Mouse (Mus musculus): ENCODE measurements around the gene Nlrp6. TPM values are rescaled to one million over a fixed set of nuclear protein-coding genes. Genes with fewer than 3 reads are reported as not detected.
"Not testable (repeated sequence)": the region's sequence is repeated elsewhere in the genome, so short reads cannot be mapped to it uniquely, and the experiment has no call there.

The Nlrp6 gene
- 93.6 and 138 TPM in 2 replicates for polyA plus RNA-seq (2012; rRNA removed)

GRCm38 (mm10) chr7:140920418-140921029 is at the start of gene Nlrp6:
TSS of gene Nlrp6 (plus strand) at chr7:140920902.
- 28% methylated on average over 8 of the region's 8 CpGs for WGBS

DNA sequence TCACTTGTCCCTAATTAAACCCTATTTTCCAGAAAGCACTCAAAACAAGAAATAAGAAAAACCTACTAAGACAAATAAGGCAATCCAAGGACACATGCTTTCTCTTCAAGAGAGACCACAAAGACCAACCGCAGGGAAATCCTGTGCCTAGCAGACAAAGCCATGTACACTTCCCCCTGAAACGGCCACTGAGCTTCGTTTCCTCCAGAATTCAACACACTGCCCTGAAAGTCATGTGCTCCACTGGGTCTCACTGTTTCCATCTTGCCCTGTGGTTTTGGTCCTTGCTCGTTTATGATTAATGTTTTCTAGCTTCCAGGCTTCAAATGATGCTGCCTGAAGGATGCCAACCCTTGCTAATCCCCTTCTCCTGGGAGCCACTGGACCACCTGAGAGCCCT is 46.5 kb upstream of the Nlrp6 start:
- 87% methylated on average over 4 of the region's 4 CpGs for WGBS
- no peak for DNase-seq (ENCODE audit: low read depth, low spot score)

More at GRCm38 (mm10) chr7:140920418-140921029, at the start of gene Nlrp6:
- DNase-seq (ENCODE audit: low read depth, low spot score): no peak

- DNase-seq (ENCODE audit: low read depth, low spot score): no peak
- WGBS: 84% methylated on average over 6 of the region's 6 CpGs
These were observed 43.3 kb upstream of the Nlrp6 start for GRCm38 (mm10) chr7:140877364-140877763.

- no peak for DNase-seq (ENCODE audit: low read depth, low spot score)
- WGBS: 83% methylated on average over 7 of the region's 7 CpGs
These were observed 41.3 kb upstream of the Nlrp6 start for GRCm38 (mm10) chr7:140879355-140879754.

DNA sequence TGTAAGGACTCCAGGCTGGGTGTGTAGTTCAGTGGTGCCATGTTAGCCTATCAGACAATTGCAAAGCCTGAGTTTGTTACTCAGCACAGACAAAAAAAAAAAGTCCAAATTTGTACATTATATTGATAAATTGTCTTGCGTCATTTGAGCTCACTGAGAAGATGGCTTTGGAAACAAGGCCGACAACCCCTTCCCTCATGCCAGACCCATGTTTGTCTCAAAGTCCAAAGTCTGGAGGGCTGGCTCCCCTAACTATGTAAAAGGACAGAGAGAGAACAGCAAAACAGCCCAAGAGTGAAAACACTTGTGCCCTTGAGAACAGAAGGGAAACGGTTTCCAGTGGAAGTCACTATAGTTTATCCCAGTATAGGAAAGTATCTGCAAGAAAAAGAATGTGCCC is 40.3 kb upstream of the Nlrp6 start:
- no peak for DNase-seq (ENCODE audit: low read depth, low spot score)
- 58% methylated on average over 3 of the region's 3 CpGs for WGBS

DNA sequence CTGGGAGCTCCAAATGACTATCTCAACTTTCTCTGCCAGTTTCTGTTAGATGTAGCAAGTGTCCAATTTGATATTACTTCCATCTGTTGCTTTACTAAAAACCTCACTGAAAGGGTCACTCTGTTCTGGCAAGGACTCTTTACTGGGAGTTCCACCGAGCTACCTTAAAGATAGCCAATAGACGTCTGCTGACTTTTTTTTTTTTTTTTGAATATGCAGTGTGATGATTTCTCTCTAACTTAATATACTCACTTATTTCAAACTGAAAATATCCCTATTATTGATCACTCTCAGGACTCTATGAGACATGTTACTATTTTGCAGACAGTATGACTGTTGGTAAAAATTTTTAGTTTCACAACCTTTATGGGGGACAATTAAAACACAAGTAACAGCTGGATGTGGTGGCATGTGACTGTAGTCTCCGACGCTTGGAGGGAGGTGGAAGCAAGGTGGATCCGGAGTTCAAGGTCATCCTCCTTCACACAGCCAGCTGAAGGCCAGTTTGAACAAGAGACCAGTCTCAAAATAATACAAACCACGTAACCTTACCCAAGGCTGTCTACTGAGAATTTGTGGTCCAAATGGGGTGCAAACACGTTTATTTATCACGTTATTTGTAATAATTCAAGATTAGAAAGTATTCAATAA is 39.7 kb upstream of the Nlrp6 start:
- WGBS: 4% methylated on average over 8 of the region's 8 CpGs
- no peak for DNase-seq (ENCODE audit: low read depth, low spot score)

GRCm38 (mm10) chr7:140881696-140882468 is 38.8 kb upstream of the Nlrp6 start, which contains the start of the genes Psmd13 and Sirt3:
TSS of gene Psmd13 (plus strand) at chr7:140881968.
TSS of gene Sirt3 (minus strand) at chr7:140882309.
- DNase-seq (ENCODE audit: low read depth, low spot score): peak; percentile 84
- under 1% methylated on average over 59 of the region's 59 CpGs for WGBS

DNA sequence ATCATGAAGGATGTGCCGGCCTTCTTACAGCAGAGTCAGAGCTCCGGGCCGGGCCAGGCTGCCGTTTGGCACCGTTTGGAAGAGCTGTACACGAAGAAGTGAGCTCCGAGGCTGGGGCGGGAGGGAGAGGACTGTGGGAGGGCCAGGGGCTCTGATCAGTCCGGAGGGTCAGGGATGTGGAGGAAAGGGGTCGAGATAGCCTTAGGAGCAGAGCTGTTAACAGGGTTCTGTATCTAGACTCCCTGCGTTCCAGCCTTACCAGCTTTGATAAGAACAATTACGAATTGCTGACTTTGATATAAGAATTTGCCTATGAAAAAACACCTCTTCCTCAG is 38.3 kb upstream of the Nlrp6 start:
- no peak for DNase-seq (ENCODE audit: low read depth, low spot score)
- under 1% methylated on average over 12 of the region's 12 CpGs for WGBS

DNA sequence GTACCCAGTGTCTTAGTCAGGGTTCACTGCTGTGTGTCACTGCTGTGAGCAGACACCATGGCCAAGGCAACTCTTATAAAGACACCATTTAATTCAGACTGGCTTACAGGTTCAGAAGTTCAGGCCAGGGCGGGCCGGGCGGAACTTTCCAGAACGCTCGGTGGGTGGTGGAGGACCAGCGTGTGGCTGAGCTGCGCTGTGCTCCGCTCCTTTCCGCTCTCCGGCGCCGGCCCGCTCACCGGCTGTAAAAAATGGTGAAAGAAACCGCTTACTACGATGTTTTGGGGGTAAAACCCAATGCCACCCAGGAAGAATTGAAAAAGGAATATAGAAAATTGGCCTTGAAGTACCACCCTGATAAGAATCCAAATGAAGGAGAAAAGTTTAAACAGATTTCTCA is 30.1 kb upstream of the Nlrp6 start:
- not testable (repeated sequence) for DNase-seq (ENCODE audit: low read depth, low spot score)
- 95% methylated on average over 16 of the region's 16 CpGs for WGBS

DNA sequence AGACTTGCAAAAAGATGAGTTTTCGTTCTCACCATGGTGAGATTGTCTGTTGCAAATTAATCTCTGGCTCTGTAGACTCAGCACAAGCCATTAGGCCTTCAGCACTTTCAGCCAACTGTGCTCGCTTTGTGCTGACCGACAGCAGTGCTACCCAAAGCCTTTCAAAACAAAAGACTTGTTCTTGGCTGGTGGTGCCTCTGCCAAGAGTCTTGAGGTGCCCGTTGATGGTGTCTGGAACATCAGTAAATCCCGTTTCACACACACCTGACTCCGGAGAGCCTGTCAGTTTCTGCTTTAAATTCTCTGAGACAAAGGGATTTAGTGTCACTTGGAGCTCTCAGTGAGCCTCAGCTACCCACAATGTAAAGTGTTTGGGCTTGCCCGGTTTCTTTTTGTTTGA is 26.7 kb upstream of the Nlrp6 start:
- DNase-seq (ENCODE audit: low read depth, low spot score): no peak
- 94% methylated on average over 7 of the region's 7 CpGs for WGBS

GRCm38 (mm10) chr7:140894611-140895010 is 26.1 kb upstream of the Nlrp6 start:
- no peak for DNase-seq (ENCODE audit: low read depth, low spot score)
- 87% methylated on average over 3 of the region's 3 CpGs for WGBS

DNA sequence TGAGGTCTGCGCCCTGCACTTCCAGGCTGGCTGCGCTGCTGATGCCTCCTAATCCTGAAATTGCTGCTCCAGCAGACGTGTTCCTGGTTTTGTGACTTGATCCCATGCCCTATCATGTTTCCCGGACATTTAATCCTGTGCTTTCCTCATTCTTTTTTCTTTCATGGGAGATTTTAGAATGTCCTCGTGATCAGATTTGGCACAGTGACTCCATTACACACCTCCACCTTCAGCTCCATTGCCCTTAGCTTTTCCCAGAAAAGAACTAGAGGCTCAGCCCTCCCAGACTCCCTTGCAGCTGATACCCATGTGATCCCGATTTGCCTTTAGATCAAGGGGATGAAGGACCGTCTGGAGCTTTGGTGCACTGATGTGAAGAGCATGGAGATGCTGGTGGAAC is 22.8 kb upstream of the Nlrp6 start:
- WGBS: 89% methylated on average over 7 of the region's 7 CpGs
- DNase-seq (ENCODE audit: low read depth, low spot score): no peak

- no peak for DNase-seq (ENCODE audit: low read depth, low spot score)
- 66% methylated on average over 3 of the region's 3 CpGs for WGBS
These were observed 21.6 kb upstream of the Nlrp6 start for GRCm38 (mm10) chr7:140899121-140899520.

- WGBS: 58% methylated on average over 10 of the region's 10 CpGs
- no peak for DNase-seq (ENCODE audit: low read depth, low spot score)
These were observed 20.5 kb upstream of the Nlrp6 start, which contains the start of gene Cox8b for GRCm38 (mm10) chr7:140900220-140900619. TSS of gene Cox8b (minus strand) at chr7:140900446.

- WGBS: 86% methylated on average over 15 of the region's 15 CpGs
- DNase-seq (ENCODE audit: low read depth, low spot score): no peak
These were observed 18.4 kb upstream of the Nlrp6 start for GRCm38 (mm10) chr7:140902036-140902875.

DNA sequence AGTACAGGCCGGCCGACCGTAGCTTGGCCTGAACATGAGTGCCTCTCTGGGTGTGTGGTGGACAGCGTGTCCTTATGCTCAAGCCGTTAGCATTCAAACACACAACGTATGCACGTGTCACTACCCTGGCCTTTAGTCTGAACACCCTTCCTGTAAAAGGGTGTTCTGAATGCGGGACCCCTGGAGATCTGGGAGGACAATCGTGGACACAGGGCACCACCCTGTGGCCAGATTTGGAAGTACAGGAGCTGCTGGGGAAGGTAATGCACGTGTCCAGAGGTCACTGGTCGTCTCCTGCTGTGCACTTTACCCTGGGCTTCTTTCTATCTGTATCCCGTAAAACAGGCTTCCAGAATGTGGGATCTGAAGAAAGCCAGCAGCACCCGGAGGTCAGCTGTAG is 17.5 kb upstream of the Nlrp6 start:
- no peak for DNase-seq (ENCODE audit: low read depth, low spot score)
- 27% methylated on average over 13 of the region's 13 CpGs for WGBS

- WGBS: 77% methylated on average over 2 of the region's 2 CpGs
- no peak for DNase-seq (ENCODE audit: low read depth, low spot score)
These were observed 15.0 kb upstream of the Nlrp6 start for GRCm38 (mm10) chr7:140905642-140906081.

DNA sequence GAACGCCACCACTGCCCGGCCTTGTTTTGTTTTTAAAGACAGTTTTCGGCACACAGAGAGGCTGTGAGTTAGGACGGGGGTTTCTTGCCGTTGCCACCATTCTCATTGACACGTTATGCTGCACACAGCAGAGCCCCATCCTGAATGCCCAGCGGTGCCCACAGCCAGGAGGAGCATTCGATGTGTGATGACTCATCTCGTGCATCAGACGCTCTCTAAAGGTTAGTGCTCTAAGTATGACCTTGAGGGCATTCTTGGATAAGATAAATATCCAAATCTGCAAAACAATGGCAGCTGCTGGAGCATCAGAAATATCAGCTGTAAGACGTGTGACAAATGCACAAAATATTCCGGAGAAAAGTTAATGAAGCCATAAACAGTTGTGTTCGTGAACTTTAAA is 13.6 kb upstream of the Nlrp6 start:
- DNase-seq (ENCODE audit: low read depth, low spot score): no peak
- WGBS: 76% methylated on average over 13 of the region's 13 CpGs

GRCm38 (mm10) chr7:140907697-140908096 is 13.0 kb upstream of the Nlrp6 start:
- 85% methylated on average over 7 of the region's 7 CpGs for WGBS
- no peak for DNase-seq (ENCODE audit: low read depth, low spot score)

GRCm38 (mm10) chr7:140908181-140908580 is 12.5 kb upstream of the Nlrp6 start:
- DNase-seq (ENCODE audit: low read depth, low spot score): no peak
- WGBS: 33% methylated on average over 7 of the region's 7 CpGs

Measured in large intestine, adult 2 months (tissue).